Mouse (Mus musculus): ENCODE data around the gene Sipa1l3. TPM values are rescaled to one million over a fixed set of nuclear protein-coding genes. Genes with fewer than 3 reads are reported as not detected.

The Sipa1l3 gene
- polyA plus RNA-seq, 1 experiment from 2014 or later = 22.0 TPM

DNA sequence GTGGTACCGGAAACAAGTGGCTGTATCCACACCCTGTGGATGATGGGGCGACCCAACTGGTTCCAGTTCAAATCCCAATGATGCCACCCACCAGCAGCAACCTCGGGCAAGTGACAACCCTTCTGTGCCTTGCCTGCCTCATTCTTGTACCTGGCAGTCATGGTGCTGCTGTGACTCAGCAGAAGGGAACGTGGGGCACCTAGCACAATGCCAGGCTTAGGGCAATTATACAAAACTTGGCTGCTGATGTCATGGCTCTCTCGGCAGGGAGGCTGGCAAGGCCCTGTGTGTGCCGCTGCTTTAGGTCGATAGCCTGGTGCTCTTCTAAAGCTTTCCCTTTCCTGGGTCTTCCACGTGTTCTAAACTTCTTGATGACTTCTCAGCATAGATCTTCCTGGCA, 166.2 kb downstream of the Sipa1l3 start:
- Histone ChIP-seq H3K9ac (replicated peaks; ENCODE audit: low read depth, low read length) (no peak overlapping the region), H3K36me3 (ENCODE audit: control insufficient read depth, insufficient read depth, low read length) (peaks cover 16% of the 10 kb centered on the region), H3K9me3 (ENCODE audit: control insufficient read depth, low read depth, low read length) (no peaks in the 10 kb centered on the region), H3K4me2 (replicated peaks; ENCODE audit: low read depth, low read length) (no peak overlapping the region), H3K4me3 (ENCODE audit: low read depth, low read length) (no peak overlapping the region), H3K27ac (ENCODE audit: low read length) (no peak overlapping the region), H3K4me1 (ENCODE audit: control insufficient read depth, insufficient read depth, low read length) (no peaks in the 10 kb centered on the region), H3K27me3 (ENCODE audit: control insufficient read depth, insufficient read depth, low read length) (no peaks in the 10 kb centered on the region)
- WGBS = 88% methylated on average over 8 of the region's 8 CpGs
- ATAC-seq (ENCODE audit: insufficient number of reproducible peaks, insufficient read depth, low FRiP score, low read depth) = no peak

- Histone ChIP-seq H3K4me1 (ENCODE audit: control insufficient read depth, insufficient read depth, low read length) (no peaks in the 10 kb centered on the region), H3K4me3 (ENCODE audit: low read depth, low read length) (no peak overlapping the region), H3K36me3 (ENCODE audit: control insufficient read depth, insufficient read depth, low read length) (peaks cover 20% of the 10 kb centered on the region), H3K9me3 (ENCODE audit: control insufficient read depth, low read depth, low read length) (no peaks in the 10 kb centered on the region), H3K27me3 (ENCODE audit: control insufficient read depth, insufficient read depth, low read length) (no peaks in the 10 kb centered on the region), H3K9ac (replicated peaks; ENCODE audit: low read depth, low read length) (no peak overlapping the region), H3K27ac (ENCODE audit: low read length) (no peak overlapping the region), H3K4me2 (replicated peaks; ENCODE audit: low read depth, low read length) (no peak overlapping the region)
- no peak for ATAC-seq (ENCODE audit: insufficient number of reproducible peaks, insufficient read depth, low FRiP score, low read depth)
- WGBS = 92% methylated on average over 10 of the region's 10 CpGs
Observed at GRCm38 (mm10) chr7:29350489-29350888, 168.0 kb downstream of the Sipa1l3 start.

- no peak overlapping the region for H3K27ac ChIP-seq (ENCODE audit: low read length)
- no peak overlapping the region for H3K4me2 ChIP-seq (replicated peaks; ENCODE audit: low read depth, low read length)
- no peak overlapping the region for H3K4me3 ChIP-seq (ENCODE audit: low read depth, low read length)
- H3K9ac ChIP-seq (replicated peaks; ENCODE audit: low read depth, low read length) = no peak overlapping the region
- H3K4me1 ChIP-seq (ENCODE audit: control insufficient read depth, insufficient read depth, low read length) = no peaks in the 10 kb centered on the region
- WGBS = 82% methylated on average over 3 of the region's 3 CpGs
- H3K36me3 ChIP-seq (ENCODE audit: control insufficient read depth, insufficient read depth, low read length) = peaks cover 11% of the 10 kb centered on the region
- H3K9me3 ChIP-seq (ENCODE audit: control insufficient read depth, low read depth, low read length) = no peaks in the 10 kb centered on the region
- ATAC-seq (ENCODE audit: insufficient number of reproducible peaks, insufficient read depth, low FRiP score, low read depth) = no peak
- H3K27me3 ChIP-seq (ENCODE audit: control insufficient read depth, insufficient read depth, low read length) = no peaks in the 10 kb centered on the region
Observed at GRCm38 (mm10) chr7:29346212-29346611, 172.2 kb downstream of the Sipa1l3 start.

DNA sequence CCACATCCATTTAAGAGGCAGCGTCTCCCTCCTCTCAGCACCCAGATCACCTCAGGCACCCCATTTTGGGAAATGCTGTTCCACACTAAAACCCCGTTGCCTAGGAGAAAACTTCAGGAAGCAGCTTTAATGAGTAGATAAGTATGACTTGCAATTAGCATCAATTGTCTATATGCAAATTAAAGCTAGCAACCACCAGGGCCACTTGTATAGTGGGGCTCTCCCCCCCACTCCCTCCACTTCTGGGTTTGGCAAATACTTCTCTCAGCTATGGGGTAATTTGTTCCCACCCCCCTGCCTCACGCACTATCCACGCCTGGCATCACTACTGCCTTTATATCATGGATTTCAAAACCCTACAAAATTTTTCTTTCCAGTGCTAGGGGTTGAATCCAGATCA, 172.9 kb downstream of the Sipa1l3 start:
- H3K36me3 ChIP-seq (ENCODE audit: control insufficient read depth, insufficient read depth, low read length) = peaks cover 11% of the 10 kb centered on the region

GRCm38 (mm10) chr7:29343746-29344145, 174.7 kb downstream of the Sipa1l3 start:
- Histone ChIP-seq H3K9ac (replicated peaks; ENCODE audit: low read depth, low read length) (no peak overlapping the region), H3K9me3 (ENCODE audit: control insufficient read depth, low read depth, low read length) (no peaks in the 10 kb centered on the region), H3K4me3 (ENCODE audit: low read depth, low read length) (no peak overlapping the region), H3K4me2 (replicated peaks; ENCODE audit: low read depth, low read length) (no peak overlapping the region), H3K27me3 (ENCODE audit: control insufficient read depth, insufficient read depth, low read length) (no peaks in the 10 kb centered on the region), H3K27ac (ENCODE audit: low read length) (no peak overlapping the region), H3K36me3 (ENCODE audit: control insufficient read depth, insufficient read depth, low read length) (peaks cover 13% of the 10 kb centered on the region), H3K4me1 (ENCODE audit: control insufficient read depth, insufficient read depth, low read length) (no peaks in the 10 kb centered on the region)
- no peak for ATAC-seq (ENCODE audit: insufficient number of reproducible peaks, insufficient read depth, low FRiP score, low read depth)
- WGBS = 92% methylated on average over 7 of the region's 7 CpGs

More for the DNA sequence above, 172.9 kb downstream of the Sipa1l3 start:
- no peaks in the 10 kb centered on the region for H3K27me3 ChIP-seq (ENCODE audit: control insufficient read depth, insufficient read depth, low read length)
- no peak for ATAC-seq (ENCODE audit: insufficient number of reproducible peaks, insufficient read depth, low FRiP score, low read depth)
- no peak overlapping the region for H3K4me2 ChIP-seq (replicated peaks; ENCODE audit: low read depth, low read length)
- no peaks in the 10 kb centered on the region for H3K4me1 ChIP-seq (ENCODE audit: control insufficient read depth, insufficient read depth, low read length)
- 87% methylated on average over 4 of the region's 4 CpGs for WGBS
- H3K9me3 ChIP-seq (ENCODE audit: control insufficient read depth, low read depth, low read length) = no peaks in the 10 kb centered on the region
- H3K27ac ChIP-seq (ENCODE audit: low read length) = no peak overlapping the region
- H3K9ac ChIP-seq (replicated peaks; ENCODE audit: low read depth, low read length) = no peak overlapping the region
- H3K4me3 ChIP-seq (ENCODE audit: low read depth, low read length) = no peak overlapping the region

DNA sequence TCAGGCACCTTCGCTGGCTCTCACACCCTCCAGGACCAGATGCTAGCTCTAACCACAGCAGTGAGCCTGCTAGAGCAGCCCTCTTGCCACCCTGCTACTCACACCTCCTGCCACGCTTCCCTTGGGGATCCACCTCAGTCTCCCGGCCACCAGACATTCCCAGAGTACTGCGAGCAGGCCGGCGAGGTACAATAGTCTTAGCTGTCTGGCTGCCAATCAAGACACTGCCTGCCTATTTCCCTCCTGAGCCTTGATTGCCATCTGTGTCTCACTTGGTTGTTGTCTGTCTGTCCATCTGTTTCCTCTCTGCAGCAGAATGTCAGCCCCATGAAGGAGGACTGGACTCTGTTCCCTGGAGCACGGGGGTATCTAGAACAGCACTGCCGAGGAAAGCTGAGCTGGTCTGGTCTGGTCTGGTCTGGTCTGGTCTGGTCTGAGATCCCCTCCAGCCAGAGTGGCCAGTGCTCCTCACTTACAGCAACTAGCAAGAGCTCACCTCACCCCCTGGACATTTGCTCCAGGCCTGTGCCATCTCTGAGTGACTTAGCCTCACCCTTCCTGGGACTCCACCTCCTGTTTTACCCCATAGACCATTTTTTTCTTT, 175.8 kb downstream of the Sipa1l3 start:
- H3K4me3 ChIP-seq (ENCODE audit: low read depth, low read length) = no peak overlapping the region
- H3K27ac ChIP-seq (ENCODE audit: low read length) = no peak overlapping the region
- WGBS = 69% methylated on average over 8 of the region's 8 CpGs
- no peaks in the 10 kb centered on the region for H3K4me1 ChIP-seq (ENCODE audit: control insufficient read depth, insufficient read depth, low read length)
- ATAC-seq (ENCODE audit: insufficient number of reproducible peaks, insufficient read depth, low FRiP score, low read depth) = no peak
- no peak overlapping the region for H3K9ac ChIP-seq (replicated peaks; ENCODE audit: low read depth, low read length)
- peaks cover 15% of the 10 kb centered on the region; the same call in 1 of the 2 replicates for H3K36me3 ChIP-seq (ENCODE audit: control insufficient read depth, insufficient read depth, low read length)
- no peaks in the 10 kb centered on the region for H3K9me3 ChIP-seq (ENCODE audit: control insufficient read depth, low read depth, low read length)
- no peaks in the 10 kb centered on the region for H3K27me3 ChIP-seq (ENCODE audit: control insufficient read depth, insufficient read depth, low read length)
- H3K4me2 ChIP-seq (replicated peaks; ENCODE audit: low read depth, low read length) = no peak overlapping the region

GRCm38 (mm10) chr7:29341722-29342121, 176.7 kb downstream of the Sipa1l3 start:
- 55% methylated on average over 12 of the region's 12 CpGs for WGBS

DNA sequence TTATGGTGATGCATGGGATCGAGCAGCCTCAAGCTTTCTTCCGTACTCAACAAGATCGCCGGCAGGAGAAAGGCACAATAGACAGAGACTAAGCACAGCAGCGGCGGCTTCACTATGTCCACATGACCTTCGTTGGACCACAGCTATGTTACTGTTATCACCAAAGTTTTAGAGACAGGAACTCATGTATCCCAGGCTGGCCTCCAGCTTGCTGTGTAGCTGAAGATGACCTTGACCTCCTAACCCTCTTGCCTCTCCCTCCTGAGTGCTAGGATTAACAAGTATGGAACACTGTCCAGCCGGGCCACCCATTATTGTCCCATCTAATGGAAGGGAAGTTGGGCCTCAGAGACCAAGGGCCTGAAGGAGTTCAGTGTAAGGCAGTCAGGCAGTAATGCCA, 177.6 kb downstream of the Sipa1l3 start:
- H3K4me2 ChIP-seq (replicated peaks; ENCODE audit: low read depth, low read length) = no peak overlapping the region
- H3K4me1 ChIP-seq (ENCODE audit: control insufficient read depth, insufficient read depth, low read length) = no peaks in the 10 kb centered on the region
- WGBS = 85% methylated on average over 8 of the region's 8 CpGs
- H3K36me3 ChIP-seq (ENCODE audit: control insufficient read depth, insufficient read depth, low read length) = peaks cover 16% of the 10 kb centered on the region; the same call in 1 of the 2 replicates
- H3K27ac ChIP-seq (ENCODE audit: low read length) = no peak overlapping the region
- H3K27me3 ChIP-seq (ENCODE audit: control insufficient read depth, insufficient read depth, low read length) = no peaks in the 10 kb centered on the region
- no peak overlapping the region for H3K4me3 ChIP-seq (ENCODE audit: low read depth, low read length)
- H3K9ac ChIP-seq (replicated peaks; ENCODE audit: low read depth, low read length) = no peak overlapping the region
- H3K9me3 ChIP-seq (ENCODE audit: control insufficient read depth, low read depth, low read length) = no peaks in the 10 kb centered on the region
- no peak for ATAC-seq (ENCODE audit: insufficient number of reproducible peaks, insufficient read depth, low FRiP score, low read depth)

More at GRCm38 (mm10) chr7:29341722-29342121, 176.7 kb downstream of the Sipa1l3 start:
- H3K27ac ChIP-seq (ENCODE audit: low read length) = no peak overlapping the region
- ATAC-seq (ENCODE audit: insufficient number of reproducible peaks, insufficient read depth, low FRiP score, low read depth) = no peak
- H3K36me3 ChIP-seq (ENCODE audit: control insufficient read depth, insufficient read depth, low read length) = peaks cover 18% of the 10 kb centered on the region; the same call in 1 of the 2 replicates
- H3K4me1 ChIP-seq (ENCODE audit: control insufficient read depth, insufficient read depth, low read length) = no peaks in the 10 kb centered on the region
- no peaks in the 10 kb centered on the region for H3K9me3 ChIP-seq (ENCODE audit: control insufficient read depth, low read depth, low read length)
- H3K4me3 ChIP-seq (ENCODE audit: low read depth, low read length) = no peak overlapping the region
- no peaks in the 10 kb centered on the region for H3K27me3 ChIP-seq (ENCODE audit: control insufficient read depth, insufficient read depth, low read length)
- H3K4me2 ChIP-seq (replicated peaks; ENCODE audit: low read depth, low read length) = no peak overlapping the region
- H3K9ac ChIP-seq (replicated peaks; ENCODE audit: low read depth, low read length) = no peak overlapping the region

- peaks cover 14% of the 10 kb centered on the region; the same call in 1 of the 2 replicates for H3K36me3 ChIP-seq (ENCODE audit: control insufficient read depth, insufficient read depth, low read length)
- no peaks in the 10 kb centered on the region for H3K27me3 ChIP-seq (ENCODE audit: control insufficient read depth, insufficient read depth, low read length)
- no peak overlapping the region for H3K27ac ChIP-seq (ENCODE audit: low read length)
- no peaks in the 10 kb centered on the region for H3K4me1 ChIP-seq (ENCODE audit: control insufficient read depth, insufficient read depth, low read length)
- H3K4me2 ChIP-seq (replicated peaks; ENCODE audit: low read depth, low read length) = no peak overlapping the region
- no peaks in the 10 kb centered on the region for H3K9me3 ChIP-seq (ENCODE audit: control insufficient read depth, low read depth, low read length)
- WGBS = 89% methylated on average over 9 of the region's 9 CpGs
- no peak overlapping the region for H3K9ac ChIP-seq (replicated peaks; ENCODE audit: low read depth, low read length)
- H3K4me3 ChIP-seq (ENCODE audit: low read depth, low read length) = no peak overlapping the region
- no peak for ATAC-seq (ENCODE audit: insufficient number of reproducible peaks, insufficient read depth, low FRiP score, low read depth)
Observed at GRCm38 (mm10) chr7:29340247-29340646, 178.2 kb downstream of the Sipa1l3 start.

All from stomach, embryonic 14.5 days (tissue).